Mouse (Mus musculus) MEL (cell line): Measurements from ENCODE around the gene Traip.

ENCODE experiments used
- CTCF ChIP-seq, 3 experiments: IDR thresholded peaks in 2 of 3; conservative IDR thresholded peaks in 1 of 3; 2 replicates each; pipeline ENCODE4 v1.5.1; 2011 to 2012; ENCODE audit warnings: low read length in 3 of 3, low read depth in 2 of 3, mild to moderate bottlenecking in 2 of 3, improper control_type of control experiment in 1 of 3, inconsistent platforms in 1 of 3, mixed read lengths in 1 of 3, moderate library complexity in 1 of 3; ENCODE audit not compliant: control insufficient read depth in 1 of 3, insufficient read depth in 1 of 3, poor library complexity in 1 of 3, severe bottlenecking in 1 of 3
- E2F4 ChIP-seq: IDR thresholded peaks from 2 replicates; pipeline ENCODE4 v1.6.1; 2011; ENCODE audit warnings: low read depth, low read length, improper control_type of control experiment, borderline replicate concordance
- KAT2A ChIP-seq: conservative IDR thresholded peaks from 2 replicates; pipeline ENCODE4 v1.6.1; 2012; ENCODE audit warnings: low read depth, low read length, improper control_type of control experiment, inconsistent platforms
- MAFK ChIP-seq: IDR thresholded peaks from 2 replicates; pipeline ENCODE4 v1.6.1; 2011; ENCODE audit warnings: low read depth, mild to moderate bottlenecking, low read length, improper control_type of control experiment, borderline replicate concordance
- TCF12 ChIP-seq: IDR thresholded peaks from 2 replicates; pipeline ENCODE4 v1.6.1; 2014; ENCODE audit warnings: low read depth, mild to moderate bottlenecking, inconsistent platforms, low read length, improper control_type of control experiment, moderate library complexity
- USF1 ChIP-seq: IDR thresholded peaks from 2 replicates; pipeline ENCODE4 v1.6.1; 2014; ENCODE audit warnings: low read depth, mild to moderate bottlenecking, inconsistent platforms, low read length, improper control_type of control experiment, moderate library complexity
- ZKSCAN1 ChIP-seq: IDR thresholded peaks from 2 replicates; pipeline ENCODE4 v1.6.1; 2012; ENCODE audit warnings: low read depth, mild to moderate bottlenecking, inconsistent platforms, low read length, improper control_type of control experiment, moderate library complexity

DNA sequence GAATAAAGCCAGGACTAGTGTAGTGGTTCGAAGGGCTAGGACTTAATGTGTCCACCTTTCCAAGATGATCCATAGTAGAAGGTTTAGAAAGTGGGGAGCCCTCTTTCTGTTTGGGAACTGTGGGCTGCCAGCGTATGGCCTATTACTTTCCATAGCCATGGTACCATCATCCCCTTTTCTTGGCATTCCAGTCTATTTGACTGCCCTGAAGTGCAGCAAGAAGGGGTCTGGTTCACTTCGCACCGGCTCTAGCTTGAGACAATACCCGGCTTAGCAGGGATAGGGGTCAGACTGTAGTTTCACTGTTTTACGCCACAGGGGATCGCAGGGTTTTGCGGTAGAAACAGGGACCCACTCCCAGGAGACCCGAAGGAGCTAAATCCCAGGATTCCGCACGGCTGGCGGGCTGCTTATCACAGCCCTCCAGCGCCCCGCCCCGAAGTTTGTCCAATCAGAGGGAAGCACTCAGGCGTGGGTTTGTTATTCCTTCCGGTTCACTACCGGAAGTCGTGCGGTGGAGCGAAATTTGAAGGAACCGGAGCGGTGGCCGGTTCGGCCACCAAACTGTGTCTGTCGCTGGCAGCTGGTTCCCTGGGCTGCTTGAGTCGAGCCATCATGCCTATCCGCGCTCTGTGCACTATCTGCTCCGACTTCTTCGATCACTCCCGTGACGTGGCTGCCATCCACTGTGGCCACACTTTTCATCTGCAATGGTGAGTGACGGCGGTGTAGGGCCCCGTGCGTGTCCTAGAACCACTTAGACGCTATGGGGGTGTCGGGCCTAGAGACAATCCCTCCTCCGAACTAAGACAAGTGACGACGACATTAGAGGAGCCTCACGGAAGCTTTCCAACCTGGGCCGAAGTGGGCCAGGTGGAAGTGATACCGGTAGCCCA, 772 bp downstream of the Traip start:
- TF ChIP-seq CTCF (IDR thresholded peaks at IDR 0.05 in 2 of 3, conservative IDR thresholded peaks at IDR 0.05 in 1 of 3; ENCODE audit: control insufficient read depth in 1 of 3, insufficient read depth in 1 of 3, low read depth in 2 of 3, low read length in 3 of 3, poor library complexity in 1 of 3, severe bottlenecking in 1 of 3) (no peak), E2F4 (peak; percentile 94), TCF12 (peak; percentile 58), ZKSCAN1 (no peak), USF1 (no peak), KAT2A (peak; percentile 72; the same call in 1 of the 2 replicates), MAFK (no peak)
